Mouse (Mus musculus) ES-E14 (cell line): ENCODE data around the gene Calhm1.

ENCODE experiments used
- HCFC1 ChIP-seq: IDR thresholded peaks from 2 replicates; pipeline ENCODE4 v1.6.1; 2012; ENCODE audit warnings: low read length, inconsistent platforms, borderline replicate concordance; ENCODE audit not compliant: insufficient read depth
- ZNF384 ChIP-seq: IDR thresholded peaks from 2 replicates; pipeline ENCODE4 v1.6.1; 2012; ENCODE audit warnings: low read depth, low read length, inconsistent platforms

DNA sequence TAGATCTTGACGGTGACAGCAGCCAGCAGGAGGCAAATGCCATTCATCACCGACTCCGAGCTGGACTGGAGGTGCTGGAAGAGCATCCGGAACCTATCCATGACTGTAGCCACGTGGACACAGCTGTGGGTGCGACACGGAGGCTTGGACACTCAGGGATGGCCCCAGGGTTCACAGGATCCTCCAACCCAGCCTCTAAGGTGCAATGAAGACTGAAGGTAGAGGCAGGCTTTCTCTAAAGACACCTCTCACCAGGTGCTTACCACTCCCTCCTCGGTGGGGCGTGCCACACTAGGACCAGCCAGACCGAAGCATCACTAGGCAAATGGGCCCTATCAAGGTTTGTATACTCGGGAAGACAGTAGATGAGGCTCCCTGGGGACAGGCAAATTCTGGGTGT, 13.6 kb upstream of the Calhm1 start, which contains the start of gene Calhm3:
- TF ChIP-seq HCFC1 = no peak
- TF ChIP-seq ZNF384 = no peak
